Mouse (Mus musculus) CH12.LX (cell line): ENCODE measurements around the gene Fosl1.

Experiments used
- CHD1 ChIP-seq: IDR thresholded peaks from 2 replicates; pipeline ENCODE4 v1.6.1; 2012; ENCODE audit warnings: low read depth, low read length, improper control_type of control experiment, inconsistent platforms
- CHD2 ChIP-seq: IDR thresholded peaks from 2 replicates; pipeline ENCODE4 v1.6.1; 2011; ENCODE audit warnings: low read length, improper control_type of control experiment
- CTCF ChIP-seq, 2 experiments: IDR thresholded peaks in 1 of 2; conservative IDR thresholded peaks in 1 of 2; 2 replicates each; pipeline ENCODE4 v1.5.1; 2011 to 2012; ENCODE audit warnings: low read depth in 2 of 2, low read length in 2 of 2, improper control_type of control experiment in 1 of 2, inconsistent platforms in 1 of 2, mild to moderate bottlenecking in 1 of 2, moderate library complexity in 1 of 2
- EP300 ChIP-seq: IDR thresholded peaks from 2 replicates; pipeline ENCODE4 v1.6.1; 2011; ENCODE audit warnings: low read length, improper control_type of control experiment
- HCFC1 ChIP-seq: IDR thresholded peaks from 2 replicates; pipeline ENCODE4 v1.6.1; 2012; ENCODE audit warnings: low read depth, mild to moderate bottlenecking, inconsistent platforms, low read length, improper control_type of control experiment
- IRF4 ChIP-seq: IDR thresholded peaks from 2 replicates; pipeline ENCODE4 v1.6.1; 2014; ENCODE audit warnings: low read depth, mild to moderate bottlenecking, inconsistent platforms, low read length, improper control_type of control experiment
- JUN ChIP-seq: IDR thresholded peaks from 2 replicates; pipeline ENCODE4 v1.6.1; 2011; ENCODE audit warnings: low read depth, mild to moderate bottlenecking, low read length, improper control_type of control experiment, moderate library complexity; ENCODE audit not compliant: insufficient read depth
- MAX ChIP-seq: IDR thresholded peaks from 2 replicates; pipeline ENCODE4 v1.6.1; 2011; ENCODE audit warnings: low read length, improper control_type of control experiment
- MAZ ChIP-seq: IDR thresholded peaks from 2 replicates; pipeline ENCODE4 v1.6.1; 2012; ENCODE audit warnings: low read depth, mild to moderate bottlenecking, inconsistent platforms, low read length, improper control_type of control experiment, moderate library complexity
- POLR2A ChIP-seq: IDR thresholded peaks from 2 replicates; pipeline ENCODE4 v1.6.1; 2011; ENCODE audit warnings: low read depth, mild to moderate bottlenecking, improper control_type of control experiment, low read length
- SMC3 ChIP-seq: IDR thresholded peaks from 2 replicates; pipeline ENCODE4 v1.6.1; 2011; ENCODE audit warnings: low read depth, low read length, improper control_type of control experiment
- USF2 ChIP-seq: conservative IDR thresholded peaks from 2 replicates; pipeline ENCODE4 v1.6.1; 2011; ENCODE audit warnings: low read depth, low read length, improper control_type of control experiment
- ZC3H11A ChIP-seq: IDR thresholded peaks from 2 replicates; pipeline ENCODE4 v1.6.1; 2012; ENCODE audit warnings: low read depth, mild to moderate bottlenecking, inconsistent platforms, low read length, improper control_type of control experiment
- ZNF384 ChIP-seq: IDR thresholded peaks from 2 replicates; pipeline ENCODE4 v1.6.1; 2012; ENCODE audit warnings: low read depth, low read length, improper control_type of control experiment, inconsistent platforms

GRCm38 (mm10) chr19:5413840-5414239, 33.5 kb upstream of the Fosl1 start:
- no peak for TF ChIP-seq CTCF (conservative IDR thresholded peaks at IDR 0.05 in 1 of 2, IDR thresholded peaks at IDR 0.05 in 1 of 2; ENCODE audit: low read depth in 2 of 2, low read length in 2 of 2)
- TF ChIP-seq MAX = no peak
- TF ChIP-seq ZC3H11A = no peak
- no peak for TF ChIP-seq POLR2A
- TF ChIP-seq CHD2 = no peak
- TF ChIP-seq SMC3 = no peak
- TF ChIP-seq JUN = no peak
- no peak for TF ChIP-seq USF2
- no peak for TF ChIP-seq CHD1
- no peak for TF ChIP-seq HCFC1
- no peak for TF ChIP-seq MAZ
- TF ChIP-seq EP300 = no peak
- no peak for TF ChIP-seq ZNF384
- TF ChIP-seq IRF4 = no peak
